Mouse (Mus musculus): Measurements from ENCODE around the gene Rrh.

DNA sequence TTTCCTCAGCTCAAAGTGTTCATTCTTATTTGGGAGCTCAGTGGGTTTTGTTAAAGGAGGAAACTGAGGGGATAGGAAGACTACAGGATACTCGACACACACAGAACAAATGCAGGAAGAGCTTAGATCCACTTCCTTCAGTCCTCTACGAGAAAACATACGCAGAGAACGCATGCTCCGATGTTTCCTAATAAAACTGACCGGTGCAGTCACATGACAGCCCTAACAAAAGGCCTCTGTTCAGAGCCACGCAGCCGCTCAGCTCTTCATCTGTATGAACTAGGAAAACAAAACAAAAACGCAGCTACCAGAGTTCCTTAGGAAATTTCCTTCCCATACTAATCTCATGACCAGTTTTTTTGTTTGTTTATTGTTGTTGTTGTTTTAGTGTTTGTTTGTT is 1.5 kb downstream of the Rrh start:
- TF ChIP-seq GATA1 (IDR thresholded peaks at IDR 0.05; ENCODE audit: borderline replicate concordance, low read length) (no peak), FLI1 (IDR thresholded peaks at IDR 0.05; ENCODE audit: low read length) (no peak)

Data from megakaryocyte, embryonic 14.5 days (primary cell).